Mouse (Mus musculus): Measurements from ENCODE around the gene Nedd4.

Gene Nedd4

GRCm38 (mm10) chr9:72678771-72679170 is 16.6 kb downstream of the Nedd4 start:
- no peak for DNase-seq (ENCODE audit: low spot score)

- no peak for DNase-seq (ENCODE audit: low spot score)
Measured at GRCm38 (mm10) chr9:72681652-72682228, 19.6 kb downstream of the Nedd4 start.

DNA sequence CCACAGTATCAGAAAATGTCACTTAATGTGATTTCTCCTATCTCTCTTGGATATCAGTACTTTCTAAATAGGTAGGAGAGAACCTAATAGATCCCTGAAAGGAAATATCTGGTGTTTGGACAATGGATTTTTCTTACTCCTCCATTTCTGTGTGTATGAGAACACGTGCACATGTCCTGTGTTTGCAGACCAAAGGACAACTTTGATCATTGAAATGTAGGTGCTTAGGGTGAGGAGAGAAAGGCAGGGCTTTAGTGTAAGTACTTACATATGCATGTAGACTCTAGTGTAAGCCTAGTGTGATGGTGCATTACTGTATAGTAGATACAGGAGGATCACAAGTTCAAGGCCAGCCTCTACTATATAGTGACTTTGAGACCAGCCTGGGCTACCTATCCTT is 21.1 kb downstream of the Nedd4 start:
- DNase-seq (ENCODE audit: low spot score) = no peak

DNA sequence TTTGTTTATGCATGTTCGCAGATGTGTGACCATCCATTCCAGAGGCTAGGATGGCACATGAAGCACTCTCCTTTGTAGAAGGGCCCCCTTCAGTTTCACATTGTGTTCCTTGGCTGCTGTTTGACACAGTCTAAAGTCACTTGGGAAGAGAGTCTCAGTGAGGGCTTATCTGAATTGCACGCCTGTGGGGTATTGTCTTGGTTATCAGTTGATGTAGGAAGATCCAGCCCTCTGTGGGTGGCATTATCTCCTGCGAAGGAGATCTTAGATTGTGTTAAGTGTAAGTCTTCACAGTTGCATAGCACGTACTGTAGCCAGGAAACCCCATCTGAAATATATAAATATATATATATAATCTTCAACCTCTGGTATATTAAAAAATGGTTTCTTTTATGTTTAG is 23.1 kb downstream of the Nedd4 start:
- no peak for DNase-seq (ENCODE audit: low spot score)

DNA sequence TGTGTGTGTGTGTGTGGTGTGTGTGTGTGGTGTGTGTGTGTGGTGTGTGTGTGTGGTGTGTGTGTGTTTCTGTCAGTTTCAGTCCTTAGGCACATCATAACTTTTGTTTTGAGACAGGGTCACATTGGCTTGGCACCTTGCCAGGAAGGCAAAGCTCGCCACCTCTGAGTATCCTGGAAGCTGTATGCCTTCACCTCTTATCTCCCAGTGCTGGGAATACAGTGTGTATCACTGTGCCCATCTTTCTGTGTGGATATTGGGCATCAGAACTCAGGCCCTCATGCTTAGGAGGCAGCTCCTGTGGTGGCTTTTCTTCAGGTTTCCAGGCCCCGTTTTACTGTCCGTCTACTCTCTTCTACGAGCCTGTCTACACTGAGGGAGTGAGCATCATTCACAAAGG is 24.4 kb downstream of the Nedd4 start:
- DNase-seq (ENCODE audit: low spot score) = no peak

DNA sequence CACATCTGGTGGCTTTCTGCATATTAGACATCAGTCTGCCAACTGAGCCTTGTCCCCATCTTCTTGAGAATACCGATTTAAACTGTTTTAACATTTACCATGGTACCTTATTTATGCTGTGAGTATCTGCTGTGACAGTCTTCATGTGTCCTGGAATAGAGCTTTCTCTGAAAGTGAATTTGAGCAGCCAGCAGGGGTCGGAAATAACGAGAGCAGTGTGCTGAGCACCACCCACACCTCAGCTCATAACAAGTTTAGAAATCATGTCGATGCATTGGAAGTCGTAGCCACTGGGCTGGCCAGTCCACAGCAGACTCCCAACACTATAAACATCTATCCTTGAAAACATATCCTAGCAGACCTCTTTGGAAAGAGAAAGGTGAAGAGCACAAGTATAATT is 27.4 kb downstream of the Nedd4 start:
- no peak for DNase-seq (ENCODE audit: low spot score)

GRCm38 (mm10) chr9:72690811-72691210 is 28.7 kb downstream of the Nedd4 start:
- no peak for DNase-seq (ENCODE audit: low spot score)

- no peak for DNase-seq (ENCODE audit: low spot score)
Measured at GRCm38 (mm10) chr9:72691942-72692341, 29.8 kb downstream of the Nedd4 start.

DNA sequence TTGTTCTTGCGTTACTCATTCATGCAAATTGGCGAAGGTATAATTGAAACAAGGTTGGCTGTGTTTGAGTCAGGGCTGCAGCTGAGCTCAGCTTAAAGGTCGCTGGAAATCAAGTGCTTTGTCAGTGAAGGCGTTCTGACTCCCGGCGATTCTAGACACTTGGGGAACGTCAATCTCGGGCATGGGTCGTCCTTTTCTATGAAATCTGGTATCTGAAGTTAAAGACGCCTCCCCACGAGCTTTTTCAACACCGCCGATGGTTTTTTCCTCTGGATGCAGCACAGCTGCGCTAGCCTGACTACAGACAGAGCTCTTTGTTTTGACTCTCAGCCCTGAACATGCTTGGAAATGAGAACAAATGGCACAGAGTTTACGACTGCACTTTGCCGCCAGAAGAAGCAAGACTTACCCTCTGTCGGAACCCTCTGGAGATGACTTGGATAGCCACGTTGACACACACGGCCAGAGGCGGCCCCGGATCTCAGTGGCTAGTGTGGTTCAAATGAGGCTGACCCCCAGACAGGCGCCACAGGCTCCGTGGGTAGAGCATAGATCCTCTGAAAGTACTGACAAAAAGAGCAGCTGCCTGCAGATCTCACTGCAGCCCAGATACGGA is 31.0 kb downstream of the Nedd4 start:
- DNase-seq (ENCODE audit: low spot score) = no peak

GRCm38 (mm10) chr9:72693861-72694260 is 31.7 kb downstream of the Nedd4 start:
- DNase-seq (ENCODE audit: low spot score) = no peak

GRCm38 (mm10) chr9:72696508-72696907 is 34.4 kb downstream of the Nedd4 start:
- no peak for DNase-seq (ENCODE audit: low spot score)

- no peak for DNase-seq (ENCODE audit: low spot score)
Measured at GRCm38 (mm10) chr9:72697779-72698178, 35.6 kb downstream of the Nedd4 start.

DNA sequence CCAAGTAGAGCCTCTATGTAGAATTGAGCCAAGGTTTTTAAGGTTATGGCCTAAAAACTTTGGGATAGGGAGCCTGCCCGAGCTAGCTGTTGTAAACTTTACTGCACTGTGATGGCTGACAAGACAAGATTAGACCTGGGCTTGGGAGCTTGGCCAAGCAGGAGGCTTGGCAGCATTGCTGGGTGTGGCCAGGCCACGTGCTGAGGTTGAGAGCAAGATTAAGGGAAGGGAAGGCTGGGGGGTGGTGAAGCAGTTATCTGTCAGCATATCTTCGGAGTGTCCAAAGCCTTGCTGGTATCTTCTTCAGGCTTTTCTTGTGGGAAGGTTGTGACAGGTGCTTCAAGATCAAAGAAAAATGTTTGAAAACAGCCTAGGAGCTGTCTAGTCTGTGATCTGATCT is 37.6 kb downstream of the Nedd4 start:
- no peak for DNase-seq (ENCODE audit: low spot score)

DNA sequence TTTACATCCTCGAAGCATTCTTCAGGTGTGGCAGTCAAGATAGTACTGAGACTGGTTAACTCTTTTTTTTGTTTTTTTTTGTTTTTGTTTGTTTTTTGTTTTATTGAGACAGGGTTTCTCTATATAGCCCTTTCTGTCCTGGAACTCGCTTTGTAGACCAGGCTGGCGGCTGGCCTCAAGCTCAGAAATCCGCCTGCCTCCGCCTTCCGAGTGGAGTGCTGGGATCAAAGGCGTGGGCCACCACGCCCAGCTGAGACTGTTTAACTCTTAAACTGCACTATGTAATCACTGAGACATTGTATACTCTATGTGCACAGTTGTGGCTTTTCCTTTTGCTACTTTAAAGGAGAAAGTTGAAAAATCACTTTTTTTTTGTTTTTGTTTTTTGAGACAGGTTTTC is 39.3 kb downstream of the Nedd4 start:
- no peak for DNase-seq (ENCODE audit: low spot score)

- no peak for DNase-seq (ENCODE audit: low spot score)
Measured at GRCm38 (mm10) chr9:72702075-72702474, 39.9 kb downstream of the Nedd4 start.

- no peak for DNase-seq (ENCODE audit: low spot score)
Measured at GRCm38 (mm10) chr9:72703142-72703541, 41.0 kb downstream of the Nedd4 start.

GRCm38 (mm10) chr9:72703754-72704153 is 41.6 kb downstream of the Nedd4 start:
- no peak for DNase-seq (ENCODE audit: low spot score)

DNA sequence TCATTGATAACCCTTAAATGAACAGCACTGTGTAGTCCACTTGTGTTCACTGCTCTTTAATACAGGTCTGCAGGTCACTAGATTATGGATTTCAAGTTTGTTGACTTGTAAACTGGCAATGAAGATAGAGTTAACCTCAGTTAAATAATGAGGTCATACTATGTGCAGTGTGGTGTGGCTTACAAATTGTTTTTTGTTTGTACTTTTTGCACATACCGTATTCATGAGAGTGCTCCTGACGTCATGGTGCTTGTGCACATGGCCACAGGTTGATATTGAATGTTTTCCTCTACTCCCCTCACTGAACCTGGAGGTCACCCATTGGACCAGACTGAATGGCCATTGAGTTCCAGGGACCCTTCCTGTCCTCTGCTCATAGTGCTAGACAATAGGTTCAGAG is 43.1 kb downstream of the Nedd4 start:
- no peak for DNase-seq (ENCODE audit: low spot score)

DNA sequence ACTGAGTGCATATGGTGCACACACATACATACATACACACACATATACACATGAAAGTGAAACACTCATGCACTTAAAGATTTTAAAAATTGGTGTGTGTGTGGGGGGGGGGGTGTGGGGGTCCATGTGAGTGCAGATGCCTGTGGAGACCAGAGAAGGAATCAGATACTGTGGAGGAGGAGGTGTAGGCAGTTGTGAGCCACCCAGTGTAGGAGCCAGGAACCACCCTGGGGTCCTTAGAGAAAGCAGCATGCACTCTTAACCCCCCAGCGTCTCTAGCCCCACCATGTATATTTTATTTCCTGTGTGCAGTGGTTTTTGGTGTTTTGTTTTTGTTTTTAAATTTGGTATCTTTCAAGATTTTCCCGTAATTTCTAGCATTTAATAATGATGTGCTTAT is 45.9 kb downstream of the Nedd4 start:
- DNase-seq (ENCODE audit: low spot score) = no peak

DNA sequence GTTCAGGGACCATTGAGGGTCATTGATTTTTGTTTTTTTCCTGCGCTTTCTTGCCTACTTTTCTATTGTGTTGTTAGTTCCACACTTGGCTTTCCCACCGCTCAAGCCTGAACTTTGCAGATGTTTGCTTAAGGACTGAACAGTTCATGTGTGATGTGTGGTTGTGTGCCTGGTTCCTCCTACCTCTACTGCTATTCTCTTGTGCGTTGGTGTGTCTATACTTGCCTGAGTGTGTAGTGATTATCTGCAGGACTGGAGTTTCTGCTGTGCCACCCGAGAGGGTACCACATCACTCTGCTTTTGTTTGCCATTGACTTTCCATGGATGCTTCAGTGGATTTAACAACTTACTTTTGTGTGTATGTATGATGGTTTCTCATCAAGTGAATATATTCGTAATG is 46.5 kb downstream of the Nedd4 start:
- no peak for DNase-seq (ENCODE audit: low spot score)

GRCm38 (mm10) chr9:72710060-72710459 is 47.9 kb downstream of the Nedd4 start:
- no peak for DNase-seq (ENCODE audit: low spot score)

- no peak for DNase-seq (ENCODE audit: low spot score)
Measured at GRCm38 (mm10) chr9:72714945-72715344, 52.8 kb downstream of the Nedd4 start.

GRCm38 (mm10) chr9:72716200-72716599 is 54.1 kb downstream of the Nedd4 start:
- no peak for DNase-seq (ENCODE audit: low spot score)

DNA sequence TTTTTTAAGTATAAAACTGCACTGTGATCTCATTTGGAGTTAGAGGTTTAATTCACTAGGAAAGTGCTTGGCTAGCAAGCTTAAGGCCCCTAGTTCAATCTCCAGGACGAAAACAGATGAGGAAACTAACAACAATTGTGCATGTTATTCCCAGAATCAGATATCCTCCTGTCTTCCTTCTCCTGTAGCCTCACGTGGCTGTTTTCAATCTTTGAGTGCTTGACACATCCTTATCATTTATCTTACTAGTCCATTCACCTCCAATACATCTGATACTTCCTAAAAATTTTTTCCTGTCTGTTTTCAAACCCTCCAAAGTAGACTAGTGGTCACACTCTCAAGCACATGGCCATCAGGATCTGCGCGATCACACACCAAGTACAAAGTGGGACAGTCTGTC is 57.0 kb downstream of the Nedd4 start:
- no peak for DNase-seq (ENCODE audit: low spot score)

All from retina, embryonic 14.5 days (tissue).